ENCODE assay signal across 12 mouse cellular contexts in genomic region chr16:95956618-95957017, GRCm38 (mm10). TPM values are rescaled to one million over a fixed set of nuclear protein-coding genes. Genes with fewer than 3 reads are reported as not detected.
DNase-seq lines count a peak whose midpoint lies in the region; TF ChIP-seq lines count a peak whose summit lies in the region.
"Had no signal": no experiment of that assay in that cellular context is flagged by ENCODE, and none has a peak within 500 bp of the region (broad histone marks: within the 10 kb centered on the region; RNA-seq: fewer than 3 reads in every experiment).

No protein-coding gene starts in this region.

- peak; percentile 42; the same call in 1 of the 2 replicates for TF ChIP-seq CTCF in lung, adult 2 months (IDR thresholded peaks at IDR 0.05; ENCODE audit: insufficient read depth, low read length)

- no peak overlapping the region for H3K9ac ChIP-seq in ES-E14 (ENCODE audit: insufficient read depth, low read depth, low read length, poor library complexity, severe bottlenecking)
- H3K9ac ChIP-seq: embryonic facial prominence, embryonic 12.5 days; hindbrain, embryonic 14.5 days had no signal

- no peak overlapping the region for H3K27ac ChIP-seq in ES-E14 (ENCODE audit: insufficient read depth, low read depth, low read length, poor library complexity, severe bottlenecking)
- H3K27ac ChIP-seq: embryonic facial prominence, embryonic 12.5 days; hindbrain, embryonic 14.5 days had no signal

- in situ Hi-C loops in ES-E14 (cut with MboI; ENCODE audit: low sequenced_read_pairs in 2 of 2, unreplicated experiment in 2 of 2) = loop anchor here (10.0 to 25.0 kb wide), 2 partner anchors 342 to 344 kb away; no protein-coding TSS in a partner anchor

- TF ChIP-seq POLR2A in lung, adult 2 months (IDR thresholded peaks at IDR 0.05; ENCODE audit: borderline replicate concordance, extremely low read depth, low read depth, low read length) = no peak

- no peaks in the 10 kb centered on the region for H3K36me3 ChIP-seq in ES-E14 (ENCODE audit: control insufficient read depth, insufficient read depth, low read length, poor library complexity, severe bottlenecking)
- H3K36me3 ChIP-seq: embryonic facial prominence, embryonic 12.5 days had no signal

- WGBS in lung, adult 2 months = 54% methylated on average over 5 of the region's 5 CpGs

- no peak overlapping the region for H3K4me3 ChIP-seq in lung, adult 2 months (replicated peaks; ENCODE audit: extremely low read depth, low read depth, low read length)
- no peak overlapping the region for H3K4me3 ChIP-seq in ES-E14 (ENCODE audit: insufficient read depth in 1 of 2, low read depth in 1 of 2, low read length in 2 of 2, poor library complexity in 1 of 2, severe bottlenecking in 1 of 2)
- H3K4me3 ChIP-seq: embryonic facial prominence, embryonic 12.5 days had no signal

- H3K4me1 ChIP-seq in lung, adult 2 months (ENCODE audit: control insufficient read depth, insufficient read depth, low read length) = no peaks in the 10 kb centered on the region
- peaks cover 0 to 11% of the 10 kb centered on the region in 2 experiments; a peak in 2 of 4 replicates for H3K4me1 ChIP-seq in ES-E14 (ENCODE audit: control insufficient read depth in 2 of 2, insufficient read depth in 2 of 2, low read length in 2 of 2, poor library complexity in 1 of 2)
- H3K4me1 ChIP-seq: embryonic facial prominence, embryonic 12.5 days had no signal

- no peaks in the 10 kb centered on the region for H3K9me3 ChIP-seq in ES-E14 (ENCODE audit: control insufficient read depth, insufficient read depth, low read depth, low read length)
- H3K9me3 ChIP-seq: embryonic facial prominence, embryonic 12.5 days had no signal

- DNase-seq in embryo, embryonic 10.5 days (ENCODE audit: low spot score) = peak; percentile 30
- no peak for DNase-seq in embryo, embryonic 11 days
- DNase-seq in lung, adult 2 months = no peak
- DNase-seq in lung, postnatal 25 days (ENCODE audit: low spot score) = no peak
- no peak for DNase-seq in ES-E14 (ENCODE audit: low read depth, low spot score)
- peak; percentile 30 for DNase-seq in mesoderm, embryonic 11.5 days (ENCODE audit: low read depth, low spot score)
- no peak for DNase-seq in MN1 (ENCODE audit: low spot score)
- DNase-seq in adrenal gland, postnatal 14 days = no peak
- DNase-seq: gastrocnemius, postnatal 10 days; layer of hippocampus, adult 9-11 months had no signal

TF ChIP-seq in ES-E14, 5 proteins besides CTCF, POLR2A, EP300 and RAD21:
- TF ChIP-seq HCFC1 (IDR thresholded peaks at IDR 0.05; ENCODE audit: borderline replicate concordance, insufficient read depth, low read length) (no peak), ZC3H11A (IDR thresholded peaks at IDR 0.05; ENCODE audit: borderline replicate concordance, low read depth, low read length) (peak; percentile 73; the same call in 1 of the 2 replicates)

RNA-seq across cellular contexts. Expression of gene Psmg1, which starts 34.1 kb away (rescaled TPM):
- 8.5 and 11.0 TPM in 2 replicates for polyA plus RNA-seq in lung, adult 2 months (2012; rRNA removed)
- 82.8 and 92.9 TPM in 2 replicates for total RNA-seq in ES-E14 (2012; rRNA removed)
- total RNA-seq in adrenal gland, postnatal 14 days (2021) = 35.4 and 38.8 TPM in 2 replicates

Comparison
In these comparisons a context has a peak if more than half of its experiments do, and no peak if none do; other contexts are left out.
1. DNase-seq: peak in embryo, embryonic 10.5 days (single experiment) and mesoderm, embryonic 11.5 days (single experiment); none in embryo, embryonic 11 days (single experiment), lung, adult 2 months (single experiment), lung, postnatal 25 days (single experiment), ES-E14 (single experiment), MN1 (single experiment) and adrenal gland, postnatal 14 days (single experiment).